Mouse (Mus musculus): ENCODE data around the gene Trim40. TPM values are rescaled to one million over a fixed set of nuclear protein-coding genes. Genes with fewer than 3 reads are reported as not detected.
A peak's percentile ranks its signal among the peaks of the same experiment; 100 is the strongest.
"Not testable (repeated sequence)": the region's sequence is repeated elsewhere in the genome, so short reads cannot be mapped to it uniquely, and the experiment has no call there.

The Trim40 gene
- polyA plus RNA-seq, 1 experiment from 2014 or later = not detected

GRCm38 (mm10) chr17:36900001-36900400 lies 10.1 kb upstream of the Trim40 start:
- no peak overlapping the region for H3K27ac ChIP-seq (ENCODE audit: low read depth, low read length)
- H3K27me3 ChIP-seq (replicated peaks; ENCODE audit: control insufficient read depth, insufficient read depth, low read length) = no peaks in the 10 kb centered on the region
- 82% methylated on average over 5 of the region's 5 CpGs for WGBS
- no peak overlapping the region for H3K9ac ChIP-seq (ENCODE audit: low read length)
- no peak overlapping the region for H3K4me3 ChIP-seq (ENCODE audit: low read depth, low read length)
- DNase-seq (ENCODE audit: low spot score) (no peak), ATAC-seq (no peak)
- H3K4me2 ChIP-seq (ENCODE audit: low read length) = no peak overlapping the region
- no peaks in the 10 kb centered on the region for H3K9me3 ChIP-seq (replicated peaks; ENCODE audit: control insufficient read depth, low read length)
- no peaks in the 10 kb centered on the region for H3K4me1 ChIP-seq (ENCODE audit: control insufficient read depth, insufficient read depth, low read length)
- no peaks in the 10 kb centered on the region for H3K36me3 ChIP-seq (ENCODE audit: control insufficient read depth, insufficient read depth, low read length)

- no peak for DNase-seq (ENCODE audit: low spot score)
- Histone ChIP-seq H3K4me2 (ENCODE audit: low read length) (no peak overlapping the region), H3K27me3 (replicated peaks; ENCODE audit: control insufficient read depth, insufficient read depth, low read length) (no peaks in the 10 kb centered on the region), H3K9me3 (replicated peaks; ENCODE audit: control insufficient read depth, low read length) (no peaks in the 10 kb centered on the region), H3K27ac (ENCODE audit: low read depth, low read length) (no peak overlapping the region), H3K4me3 (ENCODE audit: low read depth, low read length) (no peak overlapping the region), H3K9ac (ENCODE audit: low read length) (no peak overlapping the region), H3K4me1 (ENCODE audit: control insufficient read depth, insufficient read depth, low read length) (no peaks in the 10 kb centered on the region), H3K36me3 (ENCODE audit: control insufficient read depth, insufficient read depth, low read length) (no peaks in the 10 kb centered on the region)
- WGBS = 87% methylated on average over 4 of the region's 4 CpGs
- ATAC-seq = no peak
Observed at GRCm38 (mm10) chr17:36899376-36899775, 9.5 kb upstream of the Trim40 start.

GRCm38 (mm10) chr17:36897552-36898205 lies 7.8 kb upstream of the Trim40 start, which contains the start of gene Trim31:
Trim31 (plus strand) TSS chr17:36898118.
- no peak within 1 kb of the TSS for H3K4me3 ChIP-seq (ENCODE audit: low read depth, low read length)
- H3K36me3 ChIP-seq (ENCODE audit: control insufficient read depth, insufficient read depth, low read length) = no peaks in the 10 kb centered on the region
- H3K9ac ChIP-seq (ENCODE audit: low read length) = no peak within 1 kb of the TSS
- H3K27ac ChIP-seq (ENCODE audit: low read depth, low read length) = no peak within 1 kb of the TSS
- no peaks in the 10 kb centered on the region for H3K9me3 ChIP-seq (replicated peaks; ENCODE audit: control insufficient read depth, low read length)
- DNase-seq (ENCODE audit: low spot score) (no peak), ATAC-seq (no peak)
- no peaks in the 10 kb centered on the region for H3K27me3 ChIP-seq (replicated peaks; ENCODE audit: control insufficient read depth, insufficient read depth, low read length)
- no peak within 1 kb of the TSS for H3K4me2 ChIP-seq (ENCODE audit: low read length)
- no peaks in the 10 kb centered on the region for H3K4me1 ChIP-seq (ENCODE audit: control insufficient read depth, insufficient read depth, low read length)
- WGBS = 72% methylated on average over 6 of the region's 6 CpGs

DNA sequence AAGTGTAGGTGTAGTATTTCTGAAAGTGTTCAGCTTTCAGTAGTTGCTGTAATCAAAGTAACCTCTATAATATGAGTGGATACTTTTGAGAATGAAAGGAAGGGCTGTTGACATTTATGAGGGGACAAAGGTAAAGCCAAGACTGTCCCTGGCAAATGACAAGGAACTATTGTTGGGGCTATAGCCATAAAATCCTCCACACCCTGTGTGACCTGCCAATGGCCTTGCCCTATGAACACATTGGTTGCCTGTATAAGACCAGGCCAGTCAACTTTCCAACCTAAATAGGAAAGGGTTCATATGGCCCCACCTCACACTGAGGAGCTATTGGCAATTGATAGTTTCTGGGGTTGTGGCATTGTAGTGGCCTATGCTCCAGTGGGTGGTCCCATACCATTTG lies 7.1 kb upstream of the Trim40 start:
- DNase-seq (ENCODE audit: low spot score) (no peak), ATAC-seq (no peak)
- Histone ChIP-seq H3K27ac (ENCODE audit: low read depth, low read length) (no peak overlapping the region), H3K9me3 (replicated peaks; ENCODE audit: control insufficient read depth, low read length) (no peaks in the 10 kb centered on the region), H3K4me3 (ENCODE audit: low read depth, low read length) (no peak overlapping the region), H3K27me3 (replicated peaks; ENCODE audit: control insufficient read depth, insufficient read depth, low read length) (no peaks in the 10 kb centered on the region), H3K36me3 (ENCODE audit: control insufficient read depth, insufficient read depth, low read length) (no peaks in the 10 kb centered on the region), H3K4me2 (ENCODE audit: low read length) (no peak overlapping the region), H3K4me1 (ENCODE audit: control insufficient read depth, insufficient read depth, low read length) (no peaks in the 10 kb centered on the region), H3K9ac (ENCODE audit: low read length) (no peak overlapping the region)

- no peak overlapping the region for H3K27ac ChIP-seq (ENCODE audit: low read depth, low read length)
- H3K4me3 ChIP-seq (ENCODE audit: low read depth, low read length) = no peak overlapping the region
- 77% methylated on average over 1 of the region's 1 CpGs for WGBS
- H3K36me3 ChIP-seq (ENCODE audit: control insufficient read depth, insufficient read depth, low read length) = no peaks in the 10 kb centered on the region
- no peak overlapping the region for H3K9ac ChIP-seq (ENCODE audit: low read length)
- H3K27me3 ChIP-seq (replicated peaks; ENCODE audit: control insufficient read depth, insufficient read depth, low read length) = no peaks in the 10 kb centered on the region
- no peaks in the 10 kb centered on the region for H3K4me1 ChIP-seq (ENCODE audit: control insufficient read depth, insufficient read depth, low read length)
- no peak overlapping the region for H3K4me2 ChIP-seq (ENCODE audit: low read length)
- ATAC-seq (no peak), DNase-seq (ENCODE audit: low spot score) (peak; percentile 49)
- no peaks in the 10 kb centered on the region for H3K9me3 ChIP-seq (replicated peaks; ENCODE audit: control insufficient read depth, low read length)
Observed at GRCm38 (mm10) chr17:36896583-36896982, 6.7 kb upstream of the Trim40 start.

GRCm38 (mm10) chr17:36893387-36893786 lies 3.5 kb upstream of the Trim40 start:
- no peaks in the 10 kb centered on the region for H3K9me3 ChIP-seq (replicated peaks; ENCODE audit: control insufficient read depth, low read length)
- ATAC-seq (no peak), DNase-seq (ENCODE audit: low spot score) (no peak)
- H3K4me1 ChIP-seq (ENCODE audit: control insufficient read depth, insufficient read depth, low read length) = no peaks in the 10 kb centered on the region
- H3K27me3 ChIP-seq (replicated peaks; ENCODE audit: control insufficient read depth, insufficient read depth, low read length) = no peaks in the 10 kb centered on the region
- H3K9ac ChIP-seq (ENCODE audit: low read length) = no peak overlapping the region
- H3K36me3 ChIP-seq (ENCODE audit: control insufficient read depth, insufficient read depth, low read length) = no peaks in the 10 kb centered on the region
- H3K4me3 ChIP-seq (ENCODE audit: low read depth, low read length) = no peak overlapping the region
- H3K4me2 ChIP-seq (ENCODE audit: low read length) = no peak overlapping the region
- WGBS = 83% methylated on average over 5 of the region's 5 CpGs
- H3K27ac ChIP-seq (ENCODE audit: low read depth, low read length) = no peak overlapping the region

- 14% methylated on average over 2 of the region's 2 CpGs for WGBS
- no peak overlapping the region for H3K4me3 ChIP-seq (ENCODE audit: low read depth, low read length)
- no peaks in the 10 kb centered on the region for H3K27me3 ChIP-seq (replicated peaks; ENCODE audit: control insufficient read depth, insufficient read depth, low read length)
- no peak overlapping the region for H3K27ac ChIP-seq (ENCODE audit: low read depth, low read length)
- no peaks in the 10 kb centered on the region for H3K36me3 ChIP-seq (ENCODE audit: control insufficient read depth, insufficient read depth, low read length)
- H3K4me2 ChIP-seq (ENCODE audit: low read length) = no peak overlapping the region
- H3K4me1 ChIP-seq (ENCODE audit: control insufficient read depth, insufficient read depth, low read length) = no peaks in the 10 kb centered on the region
- ATAC-seq (no peak), DNase-seq (ENCODE audit: low spot score) (peak; percentile 69)
- no peaks in the 10 kb centered on the region for H3K9me3 ChIP-seq (replicated peaks; ENCODE audit: control insufficient read depth, low read length)
- H3K9ac ChIP-seq (ENCODE audit: low read length) = no peak overlapping the region
Observed at GRCm38 (mm10) chr17:36892362-36892761, 2.4 kb upstream of the Trim40 start.

DNA sequence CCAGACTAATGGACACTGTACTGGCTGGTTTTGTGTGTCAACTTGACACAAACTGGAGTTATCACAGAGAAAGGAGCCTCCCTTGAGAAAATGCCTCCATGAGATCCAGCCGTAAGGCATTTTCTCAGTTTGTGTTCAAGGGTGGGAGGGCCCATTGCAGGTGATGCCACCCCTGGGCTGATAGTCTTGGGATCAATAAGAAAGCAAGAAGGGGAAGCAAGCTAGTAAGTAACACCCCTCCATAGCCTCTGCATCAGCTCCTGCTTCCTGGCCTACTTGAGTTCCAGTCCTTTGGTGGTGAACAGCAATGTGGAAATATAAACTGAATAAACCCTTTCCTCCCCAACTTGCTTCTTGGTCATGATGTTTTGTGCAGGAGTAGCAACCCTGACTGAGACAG lies 1.6 kb upstream of the Trim40 start:
- not testable (repeated sequence) for H3K27ac ChIP-seq (ENCODE audit: low read depth, low read length); H3K4me2 ChIP-seq (ENCODE audit: low read length); H3K9ac ChIP-seq (ENCODE audit: low read length); ATAC-seq; H3K36me3 ChIP-seq (ENCODE audit: control insufficient read depth, insufficient read depth, low read length); H3K4me1 ChIP-seq (ENCODE audit: control insufficient read depth, insufficient read depth, low read length); H3K4me3 ChIP-seq (ENCODE audit: low read depth, low read length); DNase-seq (ENCODE audit: low spot score); H3K9me3 ChIP-seq (replicated peaks; ENCODE audit: control insufficient read depth, low read length); H3K27me3 ChIP-seq (replicated peaks; ENCODE audit: control insufficient read depth, insufficient read depth, low read length)
- WGBS = 86% methylated on average over 1 of the region's 1 CpGs

- no peak overlapping the region for H3K27ac ChIP-seq (ENCODE audit: low read depth, low read length)
- DNase-seq (ENCODE audit: low spot score) (no peak), ATAC-seq (no peak)
- H3K4me1 ChIP-seq (ENCODE audit: control insufficient read depth, insufficient read depth, low read length) = no peaks in the 10 kb centered on the region
- no peaks in the 10 kb centered on the region for H3K9me3 ChIP-seq (replicated peaks; ENCODE audit: control insufficient read depth, low read length)
- no peak overlapping the region for H3K4me3 ChIP-seq (ENCODE audit: low read depth, low read length)
- H3K27me3 ChIP-seq (replicated peaks; ENCODE audit: control insufficient read depth, insufficient read depth, low read length) = no peaks in the 10 kb centered on the region
- no peaks in the 10 kb centered on the region for H3K36me3 ChIP-seq (ENCODE audit: control insufficient read depth, insufficient read depth, low read length)
- no peak overlapping the region for H3K4me2 ChIP-seq (ENCODE audit: low read length)
- no peak overlapping the region for H3K9ac ChIP-seq (ENCODE audit: low read length)
- WGBS = 93% methylated on average over 12 of the region's 12 CpGs
Observed at GRCm38 (mm10) chr17:36885132-36885790, 4.7 kb downstream of the Trim40 start.
